Mouse (Mus musculus): ENCODE data around the gene Fam72a.

Fam72a gene

GRCm38 (mm10) chr1:131527281-131528080 lies at the start of gene Fam72a, which contains the start of gene Srgap2:
Fam72a (plus strand) TSS chr1:131527903.
Srgap2 (minus strand) TSS chr1:131527352.
- DNase-seq, result peak; percentile 93

- no peak for DNase-seq
Measured at GRCm38 (mm10) chr1:131478770-131479305, 48.9 kb upstream of the Fam72a start.

GRCm38 (mm10) chr1:131481391-131481790 lies 46.3 kb upstream of the Fam72a start:
- no peak for DNase-seq

GRCm38 (mm10) chr1:131482242-131482641 lies 45.5 kb upstream of the Fam72a start:
- DNase-seq, result no peak

GRCm38 (mm10) chr1:131486094-131486850 lies 41.4 kb upstream of the Fam72a start:
- DNase-seq, result no peak

- DNase-seq, result no peak
Measured at GRCm38 (mm10) chr1:131489312-131489711, 38.4 kb upstream of the Fam72a start.

GRCm38 (mm10) chr1:131491579-131491978 lies 36.1 kb upstream of the Fam72a start:
- DNase-seq, result no peak

GRCm38 (mm10) chr1:131492360-131492759 lies 35.3 kb upstream of the Fam72a start:
- DNase-seq, result no peak

- DNase-seq, result no peak
Measured at GRCm38 (mm10) chr1:131493966-131494898, 33.5 kb upstream of the Fam72a start.

GRCm38 (mm10) chr1:131498231-131498630 lies 29.5 kb upstream of the Fam72a start:
- no peak for DNase-seq

- DNase-seq, result no peak
Measured at GRCm38 (mm10) chr1:131501681-131502080, 26.0 kb upstream of the Fam72a start.

GRCm38 (mm10) chr1:131511131-131511530 lies 16.6 kb upstream of the Fam72a start:
- no peak for DNase-seq

- DNase-seq, result no peak
Measured at GRCm38 (mm10) chr1:131511661-131512500, 15.8 kb upstream of the Fam72a start.

- no peak for DNase-seq
Measured at GRCm38 (mm10) chr1:131513136-131513535, 14.6 kb upstream of the Fam72a start.

- DNase-seq, result no peak
Measured at GRCm38 (mm10) chr1:131514197-131514596, 13.5 kb upstream of the Fam72a start.

GRCm38 (mm10) chr1:131516588-131516987 lies 11.1 kb upstream of the Fam72a start:
- DNase-seq, result no peak

- no peak for DNase-seq
Measured at GRCm38 (mm10) chr1:131523794-131524193, 3.9 kb upstream of the Fam72a start.

- peak; percentile 59 for DNase-seq
Measured at GRCm38 (mm10) chr1:131525101-131525585, 2.6 kb upstream of the Fam72a start.

- peak; percentile 62 for DNase-seq
Measured at GRCm38 (mm10) chr1:131525586-131526271, 2.0 kb upstream of the Fam72a start.

- DNase-seq, result peak; percentile 84
Measured at GRCm38 (mm10) chr1:131526371-131527270, 1.1 kb upstream of the Fam72a start.

Data from thymus, postnatal 4 days (tissue).